Mouse (Mus musculus) colon, adult 2 months (tissue): ENCODE results near the gene Mthfd2l. TPM values are rescaled to one million over a fixed set of nuclear protein-coding genes. Genes with fewer than 3 reads are reported as not detected.

Experiments
- polyA plus RNA-seq: library from polyadenylated mRNA; depleted of rRNA; stranded (reverse); fragments of >200 nt; gene quantifications from 2 replicates; pipeline ENCODE4 v1.2.3, GENCODE M21; 2012; rRNA removed

Mthfd2l gene
- 37.4 and 62.6 TPM in 2 replicates for polyA plus RNA-seq

GRCm38 (mm10) chr5:90930971-90931851 lies at the start of gene Mthfd2l:
Gene Mthfd2l (plus strand): TSS chr5:90931117.

GRCm38 (mm10) chr5:90890519-90891463 lies 40.1 kb upstream of the Mthfd2l start, which contains the start of gene Cxcl1:
Gene Cxcl1 (plus strand): TSS chr5:90891241.

GRCm38 (mm10) chr5:90903339-90904020 lies 27.4 kb upstream of the Mthfd2l start, which contains the start of gene Cxcl2:
Gene Cxcl2 (plus strand): TSS chr5:90903871.

GRCm38 (mm10) chr5:91027164-91027563 lies 96.2 kb downstream of the Mthfd2l start, which contains the start of gene Epgn:
Gene Epgn (plus strand): TSS chr5:91027464.

Other genes with a start within 250 kb of the Mthfd2l start
- gene Cxcl5, start 171.8 kb upstream of the Mthfd2l start, polyA plus RNA-seq, result 0.41 and 0.45 TPM in 2 replicates
- gene Ppbp, start 162.6 kb upstream of the Mthfd2l start, polyA plus RNA-seq, result 0.35 and 0.80 TPM in 2 replicates
- 33.8 and 64.8 TPM in 2 replicates for gene Pf4, start 158.7 kb upstream of the Mthfd2l start, polyA plus RNA-seq
- gene Cxcl3, start 145.0 kb upstream of the Mthfd2l start, polyA plus RNA-seq, result 0.22 TPM in 1 of 2 replicates, not detected in the other
- gene Cxcl15, start 136.6 kb upstream of the Mthfd2l start, polyA plus RNA-seq, result not detected in 2 replicates
- gene Cxcl1, start 39.9 kb upstream of the Mthfd2l start, polyA plus RNA-seq, result 1.2 and 1.4 TPM in 2 replicates
- 0.19 and 1.9 TPM in 2 replicates for gene Cxcl2, start 27.2 kb upstream of the Mthfd2l start, polyA plus RNA-seq
- gene Epgn, start 96.3 kb downstream of the Mthfd2l start, polyA plus RNA-seq, result not detected in 2 replicates
- gene Ereg, start 143.5 kb downstream of the Mthfd2l start, polyA plus RNA-seq, result 1.5 and 1.6 TPM in 2 replicates
- 30.7 and 46.6 TPM in 2 replicates for gene Areg, start 208.5 kb downstream of the Mthfd2l start, polyA plus RNA-seq